Mouse (Mus musculus) adrenal gland, postnatal 10 days (tissue): ENCODE measurements at regions not wholly inside any gene's neighbourhood (a gene's known extent, or its start where the extent isn't known, plus 50 kb on each side); places are given as distances from the start of the nearest gene placed in this dataset.
A peak's percentile ranks its signal among the peaks of the same experiment; 100 is the strongest.
"Not testable (repeated sequence)": the region's sequence is repeated elsewhere in the genome, so short reads cannot be mapped to it uniquely, and the experiment has no call there.

Experiments
- DNase-seq: peaks from one replicate; pipeline ENCODE4 v3.0.0; 2021; ENCODE audit warnings: mixed read lengths

DNA sequence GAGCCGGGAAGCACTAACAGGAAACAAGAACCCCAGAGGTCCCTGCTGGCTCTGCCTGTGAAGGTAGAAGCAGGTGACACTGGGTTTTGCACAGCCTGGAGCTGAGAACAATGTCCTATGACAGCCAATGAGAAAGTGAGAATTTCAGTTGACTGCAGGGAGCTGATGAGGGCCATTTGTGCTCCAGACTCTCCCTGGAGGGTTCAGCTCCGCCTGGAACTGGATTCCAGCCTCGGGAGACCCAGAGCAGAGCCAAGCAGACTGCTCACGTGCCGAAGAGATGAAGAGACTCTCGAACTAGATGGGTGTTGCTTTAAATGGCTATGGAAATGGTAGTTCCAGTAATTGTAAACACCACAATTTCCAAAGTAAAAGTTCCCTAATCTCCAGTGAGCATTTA lies 93.5 kb downstream of the Cand1 start:
- DNase-seq, result peak; percentile 55

DNA sequence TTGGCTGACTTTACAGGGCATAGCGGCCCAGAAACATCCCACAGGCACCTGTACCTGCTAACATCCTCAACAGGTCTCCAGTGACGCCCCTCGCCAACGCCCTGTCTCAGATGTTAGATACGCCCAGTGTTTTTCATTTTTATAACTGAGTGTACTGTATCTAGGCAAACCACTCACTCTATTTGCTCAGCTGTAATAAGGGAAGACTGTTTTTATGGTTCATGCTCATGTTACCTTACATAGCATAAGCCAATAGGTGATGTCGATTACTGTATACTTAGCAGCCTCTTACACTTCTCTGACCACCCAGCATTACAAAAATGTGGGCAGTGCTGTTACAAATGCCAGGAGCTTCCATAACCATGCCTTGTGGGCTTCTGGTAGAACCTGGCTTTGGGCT lies 97.0 kb downstream of the Cand1 start:
- no peak for DNase-seq

DNA sequence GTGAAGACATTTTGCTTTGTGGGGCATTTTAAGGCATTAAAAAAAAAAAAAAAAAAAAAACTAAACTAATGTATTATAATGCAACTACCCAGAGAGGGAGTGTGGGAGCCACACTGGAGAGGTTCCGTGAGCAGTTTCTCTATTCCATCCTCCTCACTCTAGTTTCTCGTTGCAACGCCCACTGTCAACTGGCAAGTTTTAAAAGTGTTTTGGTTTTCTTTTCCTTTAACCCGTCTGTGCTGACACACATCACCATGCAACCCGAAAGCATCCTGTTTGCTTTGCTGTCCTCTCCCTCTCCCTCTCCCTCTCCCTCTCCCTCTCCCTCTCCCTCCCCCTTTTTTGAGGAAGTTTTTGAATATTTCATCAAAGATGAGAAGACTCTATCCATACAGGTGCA lies 97.5 kb downstream of the Cand1 start:
- no peak for DNase-seq

GRCm38 (mm10) chr10:119138237-119138636 lies 101.6 kb downstream of the Cand1 start:
- DNase-seq, result no peak

GRCm38 (mm10) chr10:119135489-119135924 lies 104.3 kb downstream of the Cand1 start:
- DNase-seq, result no peak

GRCm38 (mm10) chr10:119134797-119135488 lies 104.9 kb downstream of the Cand1 start:
- DNase-seq, result no peak

- DNase-seq, result no peak
Measured at GRCm38 (mm10) chr10:119131977-119132376, 107.9 kb downstream of the Cand1 start.

DNA sequence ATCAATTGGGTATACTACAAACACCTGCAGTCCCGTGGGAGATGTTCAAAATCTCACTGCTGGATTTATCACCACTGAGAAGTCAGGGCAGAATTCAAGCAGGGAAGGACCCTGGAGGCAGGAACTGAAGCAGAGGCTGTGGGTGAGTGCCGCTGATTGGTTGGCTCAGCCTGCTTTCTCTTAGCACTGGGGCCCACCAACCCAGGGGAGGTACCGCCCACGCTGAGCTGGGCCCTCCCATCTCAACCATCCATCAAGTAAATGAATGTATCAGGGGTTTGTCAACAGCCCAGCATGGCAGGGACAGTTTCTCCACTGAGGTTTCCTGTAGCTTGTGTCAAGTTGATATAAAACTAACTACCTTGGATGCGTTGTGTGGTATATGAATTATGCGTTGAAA lies 109.2 kb downstream of the Cand1 start:
- DNase-seq, result no peak

- no peak for DNase-seq
Measured at GRCm38 (mm10) chr10:119128035-119128434, 111.8 kb downstream of the Cand1 start.

DNA sequence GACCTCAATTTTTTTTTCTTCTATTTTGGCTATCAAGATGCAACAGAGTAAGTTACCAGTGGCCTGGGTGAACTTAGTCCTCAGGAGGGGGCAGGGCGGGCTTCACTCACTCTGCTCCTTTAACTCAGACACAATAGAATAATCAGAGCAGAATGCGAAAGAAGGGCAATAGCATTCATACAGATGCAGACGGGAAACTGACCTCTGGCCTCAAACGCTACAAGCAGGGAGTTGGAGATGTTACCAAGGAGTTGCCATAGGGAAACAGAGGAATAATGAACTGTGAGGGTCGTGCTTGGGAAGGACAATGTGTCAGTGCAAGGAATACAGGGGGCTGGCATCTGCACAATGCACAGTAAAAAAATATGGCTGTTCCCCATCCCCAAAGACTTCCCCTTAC lies 116.3 kb downstream of the Cand1 start:
- no peak for DNase-seq

DNA sequence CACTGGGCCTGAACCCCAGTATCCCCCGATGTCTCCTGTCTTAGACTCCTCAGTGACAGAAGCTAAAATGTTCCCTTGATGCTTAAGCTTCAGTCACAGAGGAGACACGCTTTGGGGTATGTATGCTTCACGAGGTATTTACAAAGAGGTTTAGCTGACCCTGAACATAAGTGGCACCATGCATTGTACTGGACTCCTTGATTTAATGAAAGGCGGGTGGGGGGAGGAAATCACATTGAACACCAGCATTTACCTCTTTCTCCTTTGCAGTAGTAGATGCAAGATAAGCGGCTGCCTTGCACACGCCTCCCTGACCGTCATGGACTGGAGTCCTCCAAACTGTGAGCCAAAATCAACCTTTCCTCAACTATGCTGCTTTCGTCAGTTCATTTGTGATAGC lies 117.5 kb downstream of the Cand1 start:
- no peak for DNase-seq

DNA sequence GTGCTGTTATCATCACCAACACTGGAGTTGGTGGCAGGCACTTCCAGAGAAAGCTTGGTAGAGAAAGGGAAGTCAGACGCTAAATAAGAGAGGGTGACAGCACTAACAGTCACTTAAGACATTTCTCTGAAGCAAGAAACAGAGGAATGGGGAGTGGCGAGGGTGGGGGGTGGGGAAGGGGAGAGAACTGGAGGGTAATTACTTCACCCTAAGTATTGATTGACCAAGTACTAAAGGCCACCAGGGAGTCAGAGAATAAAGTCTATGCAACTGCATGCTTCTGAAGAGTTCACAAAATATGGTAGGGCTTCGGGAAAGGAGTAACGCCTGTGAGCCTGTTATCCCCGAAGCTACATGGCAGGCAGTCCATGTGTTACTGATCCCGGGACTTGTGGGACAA lies 118.3 kb downstream of the Cand1 start:
- DNase-seq, result no peak

GRCm38 (mm10) chr10:119116843-119117390 lies 122.9 kb downstream of the Cand1 start:
- DNase-seq, result no peak

- not testable (repeated sequence) for DNase-seq
Measured at GRCm38 (mm10) chr10:119115200-119115599, 124.7 kb downstream of the Cand1 start.

DNA sequence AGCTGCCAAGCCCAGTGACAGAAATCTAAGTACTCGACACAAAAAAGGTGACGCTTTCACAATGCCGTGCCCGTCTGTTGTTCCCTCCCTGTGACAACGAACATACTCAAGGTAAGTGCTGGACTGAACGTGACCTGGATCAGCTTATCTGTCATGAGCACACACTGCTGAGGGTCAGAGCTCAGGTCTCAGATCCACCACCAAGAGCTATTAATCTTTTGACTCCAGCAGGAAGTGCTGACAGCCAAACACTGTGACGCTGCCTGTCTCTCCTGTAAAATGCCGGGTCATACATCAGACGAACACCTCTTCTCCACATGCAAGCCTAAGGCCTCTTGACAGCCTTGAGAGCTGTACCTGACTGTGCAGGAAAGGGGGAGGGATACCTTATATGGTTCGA lies 125.2 kb downstream of the Cand1 start:
- DNase-seq, result no peak

DNA sequence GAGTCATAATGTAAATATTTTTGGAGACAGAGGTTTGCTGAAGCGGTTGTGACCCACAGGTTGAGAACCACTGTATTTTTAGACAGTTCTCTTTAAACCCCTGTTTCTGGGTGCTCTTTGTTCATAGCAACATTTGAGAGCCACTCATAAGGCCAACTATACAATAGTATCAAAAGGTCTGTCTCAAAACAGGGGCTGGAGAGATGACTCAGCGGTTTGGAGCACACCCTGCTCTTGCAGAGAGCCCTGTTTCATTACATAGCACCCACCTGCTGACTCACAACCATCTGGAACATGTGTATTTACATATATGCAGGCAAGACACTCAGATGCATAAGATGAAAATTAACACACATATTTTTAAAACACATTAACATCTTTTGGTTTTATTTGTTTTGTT lies 128.0 kb downstream of the Cand1 start:
- DNase-seq, result no peak

DNA sequence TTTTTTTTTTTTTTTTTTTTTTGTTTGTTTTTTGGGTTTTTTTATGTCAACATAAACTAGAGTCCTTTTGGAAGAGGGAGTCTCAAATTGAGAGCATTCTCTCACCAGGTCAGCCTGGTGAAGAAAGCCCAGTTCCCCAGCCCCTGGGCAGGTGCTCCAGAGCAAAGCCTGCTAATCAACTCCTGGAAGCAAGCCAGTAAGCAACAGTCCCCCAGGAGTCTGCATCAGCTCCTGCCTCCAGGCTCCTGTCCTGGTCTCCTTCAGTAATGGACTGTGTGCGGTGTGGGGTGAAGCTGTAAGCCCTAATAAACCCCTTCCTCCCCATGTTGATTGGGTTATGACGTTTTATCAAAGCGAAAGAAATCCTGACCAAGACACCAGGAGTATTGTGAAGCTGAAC lies 128.4 kb downstream of the Cand1 start:
- DNase-seq, result no peak

- no peak for DNase-seq
Measured at GRCm38 (mm10) chr10:119110614-119111013, 129.2 kb downstream of the Cand1 start.

- DNase-seq, result no peak
Measured at GRCm38 (mm10) chr10:119109207-119109606, 130.6 kb downstream of the Cand1 start.

DNA sequence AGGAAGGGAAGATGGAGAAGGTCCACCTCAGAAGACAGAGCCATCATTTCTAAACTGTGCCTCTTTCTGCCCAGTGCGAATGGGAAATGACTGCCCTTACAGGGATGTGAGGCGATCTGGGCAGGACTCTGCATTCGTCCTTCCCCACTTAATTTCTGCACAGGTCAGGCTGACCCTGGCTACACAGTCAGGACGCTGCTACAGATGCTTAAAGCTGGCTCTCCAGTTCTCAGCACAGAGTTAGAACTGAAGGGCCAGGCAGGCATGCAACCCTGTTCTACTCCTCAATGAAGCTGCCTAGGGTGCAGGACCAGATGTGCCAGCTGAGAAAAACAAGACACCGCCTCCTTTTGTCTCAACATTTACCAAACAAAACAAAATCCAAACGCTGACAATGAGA lies 132.1 kb downstream of the Cand1 start:
- DNase-seq, result no peak

DNA sequence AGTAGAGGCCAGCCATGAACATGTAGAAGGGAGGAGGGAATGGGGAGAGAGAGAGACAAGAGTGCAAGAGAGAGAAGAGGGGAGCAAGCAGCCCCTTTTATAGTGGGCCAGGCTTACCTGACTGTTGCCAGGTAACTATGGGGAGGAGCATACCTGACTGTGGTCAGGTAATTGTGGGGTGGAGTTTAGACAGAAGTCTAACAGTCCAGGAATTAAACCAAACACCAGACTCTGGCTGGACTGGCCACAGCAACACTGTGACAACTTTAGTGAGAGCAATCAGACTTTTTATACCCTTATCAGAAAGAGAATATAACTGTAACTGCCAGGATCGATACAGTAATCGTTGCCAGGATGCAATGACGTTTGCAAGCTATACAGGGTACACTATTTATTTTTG lies 133.8 kb downstream of the Cand1 start:
- no peak for DNase-seq

GRCm38 (mm10) chr10:119105279-119105881 lies 134.5 kb downstream of the Cand1 start:
- no peak for DNase-seq

GRCm38 (mm10) chr10:119100511-119100910 lies 139.3 kb downstream of the Cand1 start:
- DNase-seq, result peak; percentile 22
